Mouse (Mus musculus) C2C12 (cell line): ENCODE measurements at regions not wholly inside any gene's neighbourhood (a gene's known extent, or its start where the extent isn't known, plus 50 kb on each side); places are given as distances from the start of the nearest gene placed in this dataset.

Source experiments
- CTCF ChIP-seq: IDR thresholded peaks from one replicate; pipeline ENCODE4 v1.5.1; 2011; ENCODE audit not compliant: control insufficient read depth, insufficient read depth, insufficient read length
- FOSL1 ChIP-seq: IDR thresholded peaks from one replicate; pipeline ENCODE4 v1.8.0; 2011; ENCODE audit warnings: mild to moderate bottlenecking, low read length; ENCODE audit not compliant: poor library complexity, insufficient read depth, severe bottlenecking
- MAX ChIP-seq: IDR thresholded peaks from one replicate; pipeline ENCODE4 v1.6.1; 2011; ENCODE audit warnings: mild to moderate bottlenecking, control low read depth
- MYOD1 ChIP-seq: IDR thresholded peaks from one replicate; pipeline ENCODE4 v1.6.1; 2011; ENCODE audit warnings: low read depth; ENCODE audit not compliant: control insufficient read depth, insufficient read length
- MYOG ChIP-seq: IDR thresholded peaks from one replicate; pipeline ENCODE4 v1.6.1; 2011; ENCODE audit not compliant: control insufficient read depth, insufficient read length; ENCODE audit errors: extremely low read depth

GRCm38 (mm10) chr10:95099906-95100305 is 155.3 kb upstream of the Plxnc1 start:
- no peak for TF ChIP-seq CTCF
- no peak for TF ChIP-seq MAX
- TF ChIP-seq MYOD1: no peak
- no peak for TF ChIP-seq FOSL1
- TF ChIP-seq MYOG: no peak
